Mouse (Mus musculus): Measurements from ENCODE around the gene Tex22.

GRCm38 (mm10) chr12:113049836-113050235 is 24.5 kb upstream of the Tex22 start:
- TF ChIP-seq CTCF (IDR thresholded peaks at IDR 0.05; ENCODE audit: low read depth, low read length) (no peak), EP300 (IDR thresholded peaks at IDR 0.05; ENCODE audit: insufficient read depth, low read depth, low read length) (no peak), POLR2A (IDR thresholded peaks at IDR 0.05; ENCODE audit: insufficient read depth, low read length) (no peak)
